Mouse (Mus musculus) liver, postnatal 0 days (tissue): Measurements from ENCODE around the gene Mpst.

Experiments
- CTCF ChIP-seq: sonication (generic); IDR thresholded peaks from 2 replicates; pipeline ENCODE4 v1.5.1; 2016; ENCODE audit warnings: antibody characterized with exemption, low read depth
- EP300 ChIP-seq: IDR thresholded peaks from 2 replicates; pipeline ENCODE4 v1.6.1; 2016; ENCODE audit warnings: antibody characterized with exemption, low read depth, mild to moderate bottlenecking

DNA sequence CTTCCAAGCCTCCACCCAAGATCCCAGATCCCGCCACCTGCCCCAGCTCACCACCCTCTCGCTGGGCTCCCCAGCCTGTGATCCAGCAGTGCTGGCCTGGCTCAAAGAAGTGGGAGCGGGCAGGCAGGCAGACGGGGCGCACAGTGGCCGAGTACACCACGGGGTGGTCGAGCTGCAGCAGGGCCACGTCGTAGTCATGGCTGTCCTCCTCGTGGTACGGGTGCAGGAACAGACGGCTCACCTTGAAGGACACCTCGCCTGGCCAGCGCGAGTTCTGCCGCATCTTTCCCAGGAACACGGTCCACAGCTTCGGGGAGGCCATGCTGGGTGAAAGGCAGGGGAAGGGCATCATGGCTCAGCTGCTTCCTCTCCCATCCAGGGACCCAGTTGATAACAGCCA lies 36.0 kb downstream of the Mpst start:
- TF ChIP-seq EP300 (no peak), CTCF (no peak)
